Mouse (Mus musculus) bone marrow macrophage, adult 2 months (primary cell): ENCODE results near the gene Tmprss13. TPM values are rescaled to one million over a fixed set of nuclear protein-coding genes. Genes with fewer than 3 reads are reported as not detected.

Experiments used
- H3K27ac ChIP-seq: 2 replicates; pipeline ENCODE4 v1.5.1; 2012; ENCODE audit warnings: low read depth, low read length; ENCODE audit not compliant: insufficient read depth
- H3K4me1 ChIP-seq: 2 replicates; pipeline ENCODE4 v1.6.1; 2012; ENCODE audit warnings: low read length; ENCODE audit not compliant: control insufficient read depth, insufficient read depth
- H3K4me3 ChIP-seq: 2 replicates; pipeline ENCODE4 v1.5.1; 2012; ENCODE audit warnings: mild to moderate bottlenecking, low read length, moderate library complexity; ENCODE audit not compliant: insufficient read depth
- CTCF ChIP-seq: IDR thresholded peaks from 2 replicates; pipeline ENCODE4 v1.5.1; 2012; ENCODE audit warnings: low read depth, mild to moderate bottlenecking, low read length, moderate library complexity
- POLR2A ChIP-seq: IDR thresholded peaks from 2 replicates; pipeline ENCODE4 v1.6.1; 2012; ENCODE audit warnings: mild to moderate bottlenecking, low read depth, low read length, borderline replicate concordance
- polyA plus RNA-seq: library from polyadenylated mRNA; stranded (reverse); fragments of >200 nt; gene quantifications from 2 replicates; pipeline ENCODE4 v1.2.4, GENCODE M21; 2012; ENCODE audit not compliant: missing spikeins, insufficient read depth, insufficient read length

The Tmprss13 gene
- polyA plus RNA-seq, 1 experiment, result not detected

DNA sequence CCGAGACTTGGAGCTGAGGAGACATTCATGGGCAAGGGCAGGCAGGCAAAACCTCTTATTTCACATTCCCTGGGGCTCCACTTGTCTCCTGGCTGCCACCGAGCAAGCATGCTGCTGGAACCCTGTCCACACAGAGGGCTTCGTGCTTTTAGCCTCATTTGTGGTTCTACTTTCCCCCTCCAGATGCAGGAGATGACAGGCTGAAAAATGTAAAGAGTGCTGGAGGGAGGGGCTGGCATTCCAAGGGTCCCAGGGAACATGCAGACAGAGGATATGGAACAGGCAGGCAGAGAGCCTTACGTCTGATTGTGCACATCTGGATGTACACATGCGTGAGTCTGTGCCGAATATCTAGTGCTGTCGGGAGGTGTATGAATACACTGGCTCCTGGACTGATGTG lies 39.5 kb downstream of the Tmprss13 start:
- TF ChIP-seq POLR2A (no peak), CTCF (no peak)
- H3K4me3 ChIP-seq, result no peak overlapping the region
- no peak overlapping the region for H3K27ac ChIP-seq
- peaks cover 3% of the 10 kb centered on the region; the same call in 1 of the 2 replicates for H3K4me1 ChIP-seq

DNA sequence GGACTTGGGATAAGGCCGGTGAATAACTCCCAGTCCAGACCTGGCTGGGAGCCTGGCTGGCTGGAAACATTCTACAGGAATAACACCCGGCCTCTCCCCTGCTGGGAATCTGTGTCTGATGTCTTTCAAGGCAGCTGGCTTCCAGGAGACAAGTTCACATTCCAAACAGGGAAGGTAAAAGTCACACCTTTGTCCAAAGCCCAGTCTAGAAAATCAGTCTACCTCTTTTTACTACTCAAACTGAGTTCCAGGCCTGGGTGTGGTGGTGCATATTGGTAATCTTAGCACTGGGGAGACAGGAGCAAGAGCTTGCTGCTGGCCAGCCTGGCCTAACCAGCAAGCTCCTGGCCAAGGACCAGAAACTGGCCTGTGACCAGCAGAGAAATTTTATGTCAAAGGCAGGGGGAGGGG lies 43.2 kb downstream of the Tmprss13 start:
- Histone ChIP-seq H3K4me3 (no peak overlapping the region), H3K4me1 (peaks cover 3% of the 10 kb centered on the region; the same call in 1 of the 2 replicates), H3K27ac (no peak overlapping the region)
- TF ChIP-seq POLR2A (no peak), CTCF (no peak)

DNA sequence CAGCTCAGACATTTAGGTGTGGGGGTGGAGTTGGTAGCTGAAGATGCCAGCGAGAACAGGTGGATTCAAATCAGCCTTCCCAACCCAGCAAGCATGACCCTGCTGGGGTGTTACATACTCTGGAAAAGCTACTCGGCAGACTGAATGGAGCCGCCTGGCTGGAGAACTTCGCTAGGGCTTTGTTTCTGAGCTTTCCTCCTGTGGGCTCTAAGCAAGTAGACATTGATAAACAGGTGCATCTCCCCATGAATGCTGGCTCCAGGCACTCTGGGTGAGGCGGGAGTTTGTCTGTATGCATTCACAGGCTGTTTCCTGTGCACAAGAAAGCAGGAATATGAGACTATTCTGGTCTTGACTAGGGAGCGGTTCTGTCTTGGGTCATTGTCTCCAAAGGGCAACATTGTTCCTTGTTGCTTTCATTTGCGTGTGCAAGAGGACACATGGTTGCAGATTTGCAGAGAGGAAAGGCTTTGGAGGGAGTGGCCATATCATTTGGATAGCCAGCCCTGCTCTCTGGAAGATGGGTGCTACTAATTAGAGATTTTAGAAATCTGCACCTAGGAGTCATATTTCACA lies 44.8 kb downstream of the Tmprss13 start:
- H3K27ac ChIP-seq, result no peak overlapping the region
- H3K4me1 ChIP-seq, result peaks cover 5% of the 10 kb centered on the region; the same call in 1 of the 2 replicates
- TF ChIP-seq POLR2A (no peak), CTCF (no peak)
- no peak overlapping the region for H3K4me3 ChIP-seq

DNA sequence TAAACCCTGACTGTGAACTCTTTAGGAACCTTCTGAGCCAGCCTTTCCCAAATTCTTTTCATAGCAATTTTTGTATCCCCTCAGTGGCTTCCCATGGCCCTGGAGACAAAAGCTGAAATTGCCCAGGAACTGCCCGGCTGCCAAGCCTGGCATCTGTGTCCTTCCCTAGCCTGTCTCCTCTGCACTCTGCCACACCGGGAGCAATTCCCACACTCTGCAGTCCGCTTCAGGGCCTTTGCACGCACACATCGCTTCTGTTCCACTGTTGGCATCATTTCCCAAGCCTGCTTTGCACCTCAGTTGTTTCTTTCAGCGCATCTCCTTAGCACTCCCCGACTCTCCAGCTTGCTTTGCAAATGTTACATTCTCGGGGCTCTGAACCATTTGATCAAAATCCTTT lies 48.8 kb downstream of the Tmprss13 start:
- 0 out of 2 replicates have a peak, but pooled peaks cover 3% of the 10 kb centered on the region for H3K4me1 ChIP-seq
- TF ChIP-seq POLR2A (no peak), CTCF (no peak)
- no peak overlapping the region for H3K4me3 ChIP-seq
- no peak overlapping the region for H3K27ac ChIP-seq

DNA sequence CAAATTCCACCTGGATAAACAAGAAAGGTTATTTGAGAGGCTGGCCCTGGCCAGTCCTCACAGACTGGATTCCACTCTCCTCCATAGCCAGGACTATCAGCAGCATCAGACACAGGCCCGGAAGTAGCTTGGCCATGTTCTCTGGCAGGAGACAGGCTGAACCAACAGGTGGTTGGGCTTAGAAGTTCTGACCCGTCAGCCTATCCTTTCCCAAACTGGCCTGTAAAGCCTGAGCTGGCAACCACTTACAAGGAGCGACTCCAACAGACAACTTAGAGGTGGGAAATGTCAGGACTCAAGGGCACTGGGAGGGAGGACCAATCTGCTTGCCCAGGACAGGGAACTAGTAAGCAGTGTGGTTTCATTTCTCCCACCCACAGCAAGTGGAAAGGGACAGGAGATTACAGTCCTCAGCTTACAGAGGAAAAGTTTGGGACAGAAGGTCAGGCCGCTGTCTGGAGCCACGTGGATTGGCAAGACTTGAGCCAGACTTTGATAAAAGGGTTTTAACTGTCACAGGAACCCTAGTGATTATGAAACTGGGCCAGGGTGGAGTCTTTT lies 49.5 kb downstream of the Tmprss13 start:
- no peak overlapping the region for H3K4me3 ChIP-seq
- H3K27ac ChIP-seq, result no peak overlapping the region
- H3K4me1 ChIP-seq, result 0 out of 2 replicates have a peak, but pooled peaks cover 3% of the 10 kb centered on the region
- TF ChIP-seq CTCF, result no peak
- TF ChIP-seq POLR2A, result no peak

DNA sequence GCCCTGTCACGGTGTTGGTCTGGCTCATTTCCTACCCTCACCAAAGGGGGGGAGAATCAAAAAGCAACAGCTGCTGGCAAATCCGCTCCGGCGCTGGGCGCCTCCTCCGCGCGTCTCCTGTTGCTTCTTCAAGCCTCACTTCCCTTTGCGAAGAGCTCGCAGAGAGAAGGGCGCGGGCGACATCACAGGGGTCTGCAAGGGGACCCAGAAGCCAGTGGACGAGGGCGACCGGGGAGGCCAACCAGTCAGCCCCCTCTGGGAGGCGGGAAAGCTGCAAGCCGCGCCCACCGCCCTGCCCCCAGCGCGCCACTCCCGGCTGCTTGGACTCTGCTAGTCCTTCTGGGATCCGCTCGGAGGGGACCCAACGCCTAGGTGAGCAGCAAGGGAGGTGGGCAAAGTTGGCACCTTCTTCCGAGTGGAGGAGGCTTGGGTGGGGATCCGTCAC lies 51.2 kb downstream of the Tmprss13 start, which contains the start of gene Fxyd6:
Gene Fxyd6, plus strand, starts transcription at position 69 of the 445 bp plus-strand sequence.
- H3K4me1 ChIP-seq, result 0 out of 2 replicates have a peak, but pooled peaks cover 3% of the 10 kb centered on the region
- H3K4me3 ChIP-seq, result no peak within 1 kb of the TSS

DNA sequence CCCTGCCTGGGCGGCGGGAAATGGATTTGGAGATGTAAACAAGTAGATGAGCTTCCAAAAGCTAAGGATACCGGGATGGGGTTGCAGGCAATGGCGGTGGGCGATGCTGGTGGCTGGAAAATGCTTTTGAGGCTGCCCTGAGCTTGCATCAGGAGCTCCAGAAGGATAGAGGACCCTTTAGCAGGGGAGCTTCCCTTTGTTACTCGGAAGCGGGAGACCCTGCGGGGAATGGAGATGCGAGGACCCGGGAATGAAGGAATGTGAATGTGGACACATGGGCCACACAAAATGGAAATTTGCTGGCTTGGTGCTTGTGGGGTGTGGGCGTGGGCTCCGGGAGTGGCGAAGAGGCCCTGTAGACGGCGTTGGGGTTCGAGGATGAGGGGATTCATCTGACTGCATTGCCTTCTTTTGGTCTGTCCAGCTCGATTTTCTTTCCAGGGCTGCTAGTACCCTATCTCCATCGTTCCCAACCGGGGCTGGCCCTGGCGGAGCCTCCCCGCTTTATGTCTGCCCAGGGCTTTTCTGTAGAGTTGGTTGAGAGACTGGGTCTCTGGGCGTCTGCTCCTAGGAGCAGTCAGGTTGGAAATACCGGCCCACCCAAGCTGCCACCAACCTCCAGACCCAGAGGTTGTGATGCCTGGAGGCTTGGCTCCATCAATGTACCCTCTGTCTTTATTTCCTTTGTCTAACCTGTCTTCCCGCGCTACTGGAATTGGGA lies 51.9 kb downstream of the Tmprss13 start:
- H3K4me1 ChIP-seq, result 0 out of 2 replicates have a peak, but pooled peaks cover 3% of the 10 kb centered on the region
- H3K4me3 ChIP-seq, result no peak overlapping the region
- no peak overlapping the region for H3K27ac ChIP-seq
- TF ChIP-seq CTCF, result no peak
- no peak for TF ChIP-seq POLR2A

More for the DNA sequence above, 51.2 kb downstream of the Tmprss13 start, which contains the start of gene Fxyd6:
- H3K27ac ChIP-seq, result no peak within 1 kb of the TSS
- no peak for TF ChIP-seq POLR2A
- no peak for TF ChIP-seq CTCF

DNA sequence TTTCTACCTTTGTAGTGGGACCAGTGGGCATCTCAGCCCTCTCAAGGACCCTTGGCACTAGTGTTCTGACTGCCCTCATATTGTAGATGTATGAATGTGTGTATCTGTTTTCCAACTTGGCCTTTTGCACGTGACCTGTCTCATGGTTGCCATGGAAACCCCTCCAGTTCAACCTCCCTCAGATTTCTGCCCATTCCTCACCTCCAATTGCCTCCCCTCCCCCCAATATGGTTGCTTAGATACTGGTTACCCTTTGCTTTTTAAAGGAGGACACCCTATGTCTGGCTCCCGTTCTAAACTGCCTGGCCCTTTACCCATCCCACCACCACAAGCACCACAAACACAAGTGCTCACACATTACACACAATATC lies 52.4 kb downstream of the Tmprss13 start:
- H3K4me1 ChIP-seq, result 0 out of 2 replicates have a peak, but pooled peaks cover 3% of the 10 kb centered on the region
- H3K4me3 ChIP-seq, result no peak overlapping the region
- TF ChIP-seq CTCF (no peak), POLR2A (no peak)
- no peak overlapping the region for H3K27ac ChIP-seq

DNA sequence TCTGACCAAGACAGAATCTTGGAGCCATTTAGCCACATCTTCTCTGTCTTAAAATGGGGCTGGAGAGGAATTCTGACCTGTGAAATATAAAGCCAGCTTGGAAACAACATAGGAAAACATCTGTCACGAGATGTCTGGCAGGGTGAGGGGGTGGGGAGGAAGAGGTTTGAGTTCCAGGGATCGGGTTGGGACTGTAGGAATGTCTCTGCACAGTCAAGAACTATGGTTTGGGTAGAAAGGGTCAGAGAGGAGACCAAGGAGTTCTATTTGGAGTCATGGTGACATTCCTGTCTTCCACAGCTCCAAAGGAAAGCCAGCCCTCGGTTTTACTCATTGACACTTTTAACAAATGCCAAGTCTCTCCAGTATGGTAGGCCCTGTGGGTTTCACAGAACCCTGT lies 55.0 kb downstream of the Tmprss13 start:
- Histone ChIP-seq H3K4me3 (no peak overlapping the region), H3K27ac (no peak overlapping the region), H3K4me1 (0 out of 2 replicates have a peak, but pooled peaks cover under 1% of the 10 kb centered on the region)
- no peak for TF ChIP-seq POLR2A
- TF ChIP-seq CTCF, result no peak

DNA sequence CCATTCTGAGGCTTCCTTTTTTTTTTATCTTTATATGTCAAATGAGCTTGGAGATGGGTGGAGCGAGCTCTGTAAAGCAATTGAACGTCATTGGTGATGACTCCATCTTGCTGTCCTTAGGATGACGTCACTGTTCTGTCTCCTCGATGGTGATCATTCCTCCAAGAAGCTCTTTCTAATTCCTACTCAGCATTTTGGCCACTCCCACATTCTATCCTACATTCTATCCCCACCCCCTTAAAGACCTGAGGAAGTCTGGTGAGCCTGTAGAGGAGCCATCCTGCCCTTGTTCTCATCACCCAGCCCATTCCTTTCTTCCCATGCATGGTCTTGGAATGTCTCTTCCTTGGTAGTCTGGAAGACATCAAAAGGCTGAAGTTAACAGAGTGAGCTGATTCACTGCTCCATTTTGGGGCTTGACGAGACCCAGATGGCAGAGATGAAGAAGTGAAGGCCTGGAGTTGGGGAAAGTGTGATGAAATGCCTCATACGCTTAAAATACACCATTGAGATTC lies 56.1 kb downstream of the Tmprss13 start:
- no peak for TF ChIP-seq POLR2A
- no peak for TF ChIP-seq CTCF
- Histone ChIP-seq H3K4me1 (no peaks in the 10 kb centered on the region), H3K27ac (no peak overlapping the region), H3K4me3 (no peak overlapping the region)
